Mouse (Mus musculus): Measurements from ENCODE around the gene Sbk3. TPM values are rescaled to one million over a fixed set of nuclear protein-coding genes. Genes with fewer than 3 reads are reported as not detected.

Gene Sbk3
- total and polyA plus RNA-seq, 2 experiments from 2014 or later, result 0.76 TPM

DNA sequence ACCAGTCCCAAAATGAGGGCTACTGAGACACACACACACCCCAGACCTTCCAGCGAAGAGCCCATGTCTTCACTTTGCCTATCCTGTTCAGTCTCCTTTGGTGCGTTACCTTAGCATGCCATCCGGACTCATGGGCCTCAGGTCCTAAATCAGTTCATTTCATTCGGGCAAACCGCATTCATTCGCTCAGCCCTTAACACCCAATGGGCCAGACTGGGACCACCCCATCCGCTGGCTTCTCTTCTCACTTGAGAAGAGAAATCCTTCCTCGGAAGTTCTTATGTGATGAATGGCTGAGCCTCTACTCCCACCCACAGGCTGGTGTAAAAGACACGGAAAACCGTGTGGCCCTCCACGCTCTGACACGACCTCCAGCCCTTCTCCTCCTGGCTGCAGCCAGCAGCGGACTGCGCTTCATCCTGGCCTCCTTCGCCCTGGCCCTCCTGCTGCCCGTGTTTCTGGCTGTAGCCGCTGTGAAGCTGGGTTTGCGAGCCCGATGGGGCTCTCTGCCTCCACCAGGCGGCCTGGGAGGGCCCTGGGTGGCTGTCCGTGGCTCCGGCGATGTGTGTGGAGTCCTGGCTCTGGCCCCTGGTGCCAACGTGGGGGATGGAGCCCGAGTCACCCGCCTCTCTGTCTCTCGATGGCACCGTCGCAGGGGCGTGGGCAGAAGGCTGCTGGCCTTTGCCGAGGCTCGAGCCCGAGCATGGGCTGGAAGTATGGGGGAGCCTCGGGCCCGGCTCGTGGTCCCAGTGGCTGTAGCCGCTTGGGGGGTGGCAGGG is 47.2 kb downstream of the Sbk3 start:
- peak; percentile 8 for ATAC-seq
- H3K4me2 ChIP-seq (ENCODE audit: low read depth), result peak overlapping the region; percentile 97
- H3K36me3 ChIP-seq (ENCODE audit: insufficient read depth), result peaks cover 25% of the 10 kb centered on the region
- H3K27me3 ChIP-seq (ENCODE audit: insufficient read depth, low read length), result no peaks in the 10 kb centered on the region
- peak; percentile 67 for DNase-seq
- TF ChIP-seq CTCF (IDR thresholded peaks at IDR 0.05; ENCODE audit: low read depth), result peak; percentile 67
- peak overlapping the region; percentile 68 for H3K9ac ChIP-seq
- WGBS, result 5% methylated on average over 37 of the region's 37 CpGs
- no peaks in the 10 kb centered on the region for H3K9me3 ChIP-seq (ENCODE audit: low read length)
- peaks cover 28% of the 10 kb centered on the region; the same call in 1 of the 2 replicates for H3K4me1 ChIP-seq (ENCODE audit: insufficient read depth)
- H3K4me3 ChIP-seq (ENCODE audit: low read depth, low read length), result peak overlapping the region; percentile 53
- peak overlapping the region; percentile 96 for H3K27ac ChIP-seq (ENCODE audit: low read depth, low read length)

DNA sequence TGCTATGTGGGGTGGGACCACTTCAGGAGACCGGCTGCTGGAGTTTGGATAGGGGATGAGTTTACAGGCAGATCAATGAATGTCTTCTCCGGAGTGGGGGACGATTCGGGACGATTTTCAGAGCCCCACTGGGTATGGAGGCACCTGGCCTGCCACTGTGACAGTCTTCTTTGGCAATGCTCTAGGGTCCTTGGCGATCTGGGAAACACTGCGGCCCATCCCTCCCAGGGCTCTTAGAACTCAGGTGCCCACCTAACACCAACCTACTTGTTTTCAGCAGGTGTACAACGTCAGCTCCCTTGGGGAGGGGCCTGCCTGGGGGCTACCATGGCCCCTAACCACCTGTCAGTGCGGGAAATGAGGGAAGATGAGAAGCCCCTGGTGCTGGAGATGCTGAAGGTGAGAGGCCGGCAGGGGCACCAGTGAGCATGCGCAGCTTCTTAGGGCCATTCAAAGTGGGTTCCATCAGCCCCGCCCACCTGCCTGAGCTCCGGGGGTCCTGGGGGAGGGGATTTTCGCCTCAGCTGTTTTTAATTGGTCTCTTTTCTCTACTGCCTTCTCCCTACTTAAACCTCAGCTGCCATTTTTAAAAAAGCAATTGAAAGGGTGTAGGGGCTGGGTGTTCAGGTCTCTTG is 47.9 kb downstream of the Sbk3 start:
- Histone ChIP-seq H3K4me2 (ENCODE audit: low read depth) (peak overlapping the region; percentile 97), H3K4me1 (ENCODE audit: insufficient read depth) (peaks cover 28% of the 10 kb centered on the region; the same call in 1 of the 2 replicates), H3K9ac (peak overlapping the region; percentile 68), H3K36me3 (ENCODE audit: insufficient read depth) (peaks cover 25% of the 10 kb centered on the region), H3K9me3 (ENCODE audit: low read length) (no peaks in the 10 kb centered on the region), H3K27me3 (ENCODE audit: insufficient read depth, low read length) (no peaks in the 10 kb centered on the region), H3K27ac (ENCODE audit: low read depth, low read length) (peak overlapping the region; percentile 96), H3K4me3 (ENCODE audit: low read depth, low read length) (peak overlapping the region; percentile 53)
- DNase-seq (peak; percentile 92), ATAC-seq (peak; percentile 53)
- peak; percentile 63 for TF ChIP-seq CTCF (IDR thresholded peaks at IDR 0.05; ENCODE audit: low read depth)
- 2% methylated on average over 14 of the region's 14 CpGs for WGBS

DNA sequence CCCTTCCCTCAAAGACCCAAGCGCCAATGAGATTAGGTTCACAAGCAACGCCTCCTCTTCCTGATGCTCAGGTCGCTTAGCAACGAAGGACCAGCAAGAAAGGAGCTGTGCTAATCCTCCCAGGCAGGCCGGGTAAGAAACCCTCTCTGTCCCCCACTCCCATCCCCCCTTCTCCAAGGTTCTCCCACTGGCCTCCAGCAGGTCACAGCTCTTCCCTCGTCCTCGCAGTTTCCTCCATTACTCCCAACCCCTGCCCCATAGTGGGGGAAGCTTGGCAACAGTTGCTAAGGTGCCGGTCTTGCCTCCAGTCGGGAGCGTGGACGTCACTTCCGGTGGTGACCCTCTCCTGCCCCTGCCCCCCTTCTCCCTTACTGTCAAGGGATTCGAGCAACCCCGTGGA is 48.5 kb downstream of the Sbk3 start:
- Histone ChIP-seq H3K4me1 (ENCODE audit: insufficient read depth) (peaks cover 28% of the 10 kb centered on the region; the same call in 1 of the 2 replicates), H3K4me2 (ENCODE audit: low read depth) (peak overlapping the region; percentile 97)
- WGBS, result 1% methylated on average over 14 of the region's 14 CpGs

DNA sequence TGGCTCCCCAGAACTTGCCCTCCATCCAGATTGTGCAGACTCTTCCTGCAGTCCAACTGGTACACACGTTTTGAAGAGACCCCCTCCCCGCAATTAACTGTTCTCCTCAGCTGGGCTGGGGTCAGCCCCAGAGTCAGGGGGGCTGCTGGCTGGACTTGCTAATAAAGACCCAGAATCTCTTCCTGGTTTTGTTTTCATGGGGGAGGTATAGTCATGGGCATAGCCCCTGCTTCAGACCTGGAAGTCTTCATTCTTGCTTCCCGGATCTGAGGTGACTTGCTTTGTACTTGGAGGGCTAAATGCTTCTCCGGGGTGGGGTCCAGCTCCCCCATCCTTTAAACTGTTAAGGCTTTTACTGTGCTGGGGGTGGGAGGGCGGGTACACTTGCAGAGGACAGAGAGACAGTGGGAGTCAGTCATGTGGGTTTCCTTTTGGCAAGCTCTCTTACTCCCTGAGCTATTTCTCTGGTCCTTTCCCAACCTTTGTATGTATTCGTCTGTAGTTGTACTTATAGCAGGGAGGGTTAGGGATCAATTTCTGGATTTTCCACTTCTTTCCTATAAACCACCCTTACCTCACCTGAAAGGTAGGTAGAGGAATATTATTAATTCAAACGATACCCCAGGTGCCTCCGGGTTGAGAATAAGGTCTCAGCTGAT is 49.0 kb downstream of the Sbk3 start, which contains the start of gene Nat14:
TSS of gene Nat14 (plus strand) at position 205 of the 659 bp plus-strand sequence.
- no peak for DNase-seq
- H3K9ac ChIP-seq, result peak within 1 kb of the TSS; percentile 68
- peaks cover 28% of the 10 kb centered on the region; the same call in 1 of the 2 replicates for H3K4me1 ChIP-seq (ENCODE audit: insufficient read depth)
- peak within 1 kb of the TSS; percentile 53 for H3K4me3 ChIP-seq (ENCODE audit: low read depth, low read length)
- H3K27ac ChIP-seq (ENCODE audit: low read depth, low read length), result peak within 1 kb of the TSS; percentile 96
- no peaks in the 10 kb centered on the region for H3K27me3 ChIP-seq (ENCODE audit: insufficient read depth, low read length)
- no peaks in the 10 kb centered on the region for H3K9me3 ChIP-seq (ENCODE audit: low read length)
- H3K36me3 ChIP-seq (ENCODE audit: insufficient read depth), result peaks cover 29% of the 10 kb centered on the region
- WGBS, result 22% methylated on average over 8 of the region's 8 CpGs
- H3K4me2 ChIP-seq (ENCODE audit: low read depth), result peak within 1 kb of the TSS; percentile 97
- no peak for TF ChIP-seq CTCF (IDR thresholded peaks at IDR 0.05; ENCODE audit: low read depth)
- ATAC-seq, result peak; percentile 2; the same call in 1 of the 2 replicates

More for the DNA sequence above, 48.5 kb downstream of the Sbk3 start:
- DNase-seq (peak; percentile 95), ATAC-seq (peak; percentile 88)
- Histone ChIP-seq H3K27ac (ENCODE audit: low read depth, low read length) (peak overlapping the region; percentile 96), H3K4me3 (ENCODE audit: low read depth, low read length) (peak overlapping the region; percentile 53), H3K9me3 (ENCODE audit: low read length) (no peaks in the 10 kb centered on the region), H3K36me3 (ENCODE audit: insufficient read depth) (peaks cover 28% of the 10 kb centered on the region), H3K9ac (peak overlapping the region; percentile 68), H3K27me3 (ENCODE audit: insufficient read depth, low read length) (no peaks in the 10 kb centered on the region)
- no peak for TF ChIP-seq CTCF (IDR thresholded peaks at IDR 0.05; ENCODE audit: low read depth)

DNA sequence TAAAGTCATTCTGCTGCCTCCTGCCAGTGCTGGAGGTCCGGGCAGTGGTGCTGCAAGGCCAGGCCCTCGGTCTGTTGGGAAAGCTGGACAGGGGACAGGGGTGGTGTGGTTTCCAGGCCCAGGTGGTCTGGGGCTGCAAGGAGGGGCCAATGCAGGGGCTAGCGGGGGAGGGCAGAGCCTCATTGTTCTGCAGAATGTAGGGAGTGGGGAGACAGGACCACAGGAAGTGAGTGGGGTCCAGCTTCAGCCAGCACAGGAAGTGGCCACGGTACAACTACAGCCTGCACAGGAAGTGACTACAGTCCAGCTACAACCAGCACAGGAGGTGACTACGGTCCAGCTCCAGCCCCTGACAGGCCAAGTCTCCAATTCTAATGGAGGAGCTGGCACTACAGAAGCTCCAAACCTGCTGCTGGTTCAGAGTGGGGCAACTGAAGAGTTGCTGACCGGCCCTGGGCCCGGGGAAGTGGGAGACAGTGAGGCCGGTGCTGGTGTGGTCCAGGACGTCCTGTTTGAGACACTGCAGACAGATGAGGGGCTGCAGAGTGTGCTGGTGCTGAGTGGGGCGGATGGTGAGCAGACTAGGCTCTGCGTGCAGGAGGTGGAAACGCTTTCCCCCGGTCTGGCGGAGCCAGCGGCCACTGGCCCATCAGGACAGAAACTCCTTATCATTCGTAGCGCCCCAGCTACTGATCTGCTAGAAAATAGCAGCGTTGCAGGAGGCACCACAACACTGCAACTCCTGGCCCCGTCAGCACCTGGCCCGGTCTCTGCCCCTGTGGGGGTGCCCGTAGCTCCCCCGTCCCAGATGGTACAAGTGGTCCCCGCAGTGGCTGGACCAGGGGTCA is 49.8 kb downstream of the Sbk3 start:
- Histone ChIP-seq H3K4me2 (ENCODE audit: low read depth) (no peak overlapping the region), H3K9ac (no peak overlapping the region), H3K27me3 (ENCODE audit: insufficient read depth, low read length) (no peaks in the 10 kb centered on the region), H3K9me3 (ENCODE audit: low read length) (no peaks in the 10 kb centered on the region), H3K27ac (ENCODE audit: low read depth, low read length) (peak overlapping the region; percentile 96), H3K4me1 (ENCODE audit: insufficient read depth) (peaks cover 36% of the 10 kb centered on the region; the same call in 1 of the 2 replicates), H3K36me3 (ENCODE audit: insufficient read depth) (peaks cover 29% of the 10 kb centered on the region), H3K4me3 (ENCODE audit: low read depth, low read length) (no peak overlapping the region)
- WGBS, result 58% methylated on average over 23 of the region's 23 CpGs
- ATAC-seq (no peak), DNase-seq (no peak)
- TF ChIP-seq CTCF (IDR thresholded peaks at IDR 0.05; ENCODE audit: low read depth), result no peak

DNA sequence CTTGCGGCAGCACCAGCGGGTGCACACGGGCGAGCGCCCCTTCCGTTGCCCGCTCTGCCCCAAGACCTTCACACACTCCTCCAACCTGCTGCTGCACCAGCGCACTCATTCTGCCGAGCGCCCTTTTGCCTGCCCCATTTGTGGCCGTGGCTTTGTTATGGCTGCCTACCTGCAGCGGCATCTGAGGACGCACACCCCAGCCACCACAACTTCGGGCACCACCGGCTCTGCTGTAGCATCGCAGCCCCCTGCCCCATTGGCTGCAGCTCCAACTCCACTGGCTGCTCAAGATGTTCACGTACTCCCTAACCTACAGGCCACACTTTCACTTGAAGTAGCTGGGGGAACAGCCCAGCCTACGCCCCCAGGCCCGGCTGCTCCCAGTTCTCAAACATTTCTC is 50.5 kb downstream of the Sbk3 start:
- 91% methylated on average over 19 of the region's 19 CpGs for WGBS
- DNase-seq, result no peak
- peaks cover 29% of the 10 kb centered on the region for H3K36me3 ChIP-seq (ENCODE audit: insufficient read depth)
- no peak for TF ChIP-seq CTCF (IDR thresholded peaks at IDR 0.05; ENCODE audit: low read depth)
- H3K27me3 ChIP-seq (ENCODE audit: insufficient read depth, low read length), result no peaks in the 10 kb centered on the region
- no peak overlapping the region for H3K27ac ChIP-seq (ENCODE audit: low read depth, low read length)
- H3K4me2 ChIP-seq (ENCODE audit: low read depth), result no peak overlapping the region
- no peak for ATAC-seq
- no peak overlapping the region for H3K9ac ChIP-seq
- H3K4me3 ChIP-seq (ENCODE audit: low read depth, low read length), result no peak overlapping the region
- H3K9me3 ChIP-seq (ENCODE audit: low read length), result no peaks in the 10 kb centered on the region
- H3K4me1 ChIP-seq (ENCODE audit: insufficient read depth), result peaks cover 36% of the 10 kb centered on the region; the same call in 1 of the 2 replicates
